Mouse (Mus musculus) heart, embryonic 10.5 days (tissue): ENCODE results near the gene Bst2. TPM values are rescaled to one million over a fixed set of nuclear protein-coding genes. Genes with fewer than 3 reads are reported as not detected.
"Not testable (repeated sequence)": the region's sequence is repeated elsewhere in the genome, so short reads cannot be mapped to it uniquely, and the experiment has no call there.

ENCODE experiments used
- DNase-seq: peaks from one replicate; pipeline ENCODE4 v3.0.0-alpha.2; 2017; ENCODE audit warnings: low spot score
- H3K27ac ChIP-seq: fragments of 300-500 bp; sonication (generic); 2 replicates; pipeline ENCODE4 v1.5.1; 2016; ENCODE audit warnings: mild to moderate bottlenecking
- H3K27me3 ChIP-seq: fragments of 300-500 bp; sonication (generic); 2 replicates; pipeline ENCODE4 v1.6.1; 2016; ENCODE audit warnings: mild to moderate bottlenecking; ENCODE audit not compliant: poor library complexity, insufficient read depth, severe bottlenecking
- H3K36me3 ChIP-seq: fragments of 300-500 bp; sonication (generic); 2 replicates; pipeline ENCODE4 v1.6.1; 2016; ENCODE audit warnings: mild to moderate bottlenecking, moderate library complexity
- H3K4me1 ChIP-seq: fragments of 300-500 bp; sonication (generic); 2 replicates; pipeline ENCODE4 v1.6.1; 2016; ENCODE audit warnings: mild to moderate bottlenecking
- H3K4me3 ChIP-seq: fragments of 300-500 bp; sonication (generic); 2 replicates; pipeline ENCODE4 v1.5.1; 2016; ENCODE audit warnings: mild to moderate bottlenecking, moderate library complexity
- H3K9me3 ChIP-seq: fragments of 300-500 bp; sonication (generic); 2 replicates; pipeline ENCODE4 v1.6.1; 2016; ENCODE audit warnings: mild to moderate bottlenecking, moderate library complexity
- WGBS: fragments of 180-500 bp; shearing (Covaris S2); methylation state at CpG from one replicate; pipeline ENCODE4 v1.1.7; 2016; 5-methylcytosine and 5-hydroxymethylcytosine counted together
- polyA plus RNA-seq: library from polyadenylated mRNA; unstranded; fragments of >200 nt; fragmentation: Nextera tagmentation; extraction: Ambion mirVana; gene quantifications from 2 replicates; pipeline ENCODE4 v1.2.1, GENCODE M21; 2016

Bst2 gene
- polyA plus RNA-seq, 1 experiment from 2014 or later, result 16.8 TPM

DNA sequence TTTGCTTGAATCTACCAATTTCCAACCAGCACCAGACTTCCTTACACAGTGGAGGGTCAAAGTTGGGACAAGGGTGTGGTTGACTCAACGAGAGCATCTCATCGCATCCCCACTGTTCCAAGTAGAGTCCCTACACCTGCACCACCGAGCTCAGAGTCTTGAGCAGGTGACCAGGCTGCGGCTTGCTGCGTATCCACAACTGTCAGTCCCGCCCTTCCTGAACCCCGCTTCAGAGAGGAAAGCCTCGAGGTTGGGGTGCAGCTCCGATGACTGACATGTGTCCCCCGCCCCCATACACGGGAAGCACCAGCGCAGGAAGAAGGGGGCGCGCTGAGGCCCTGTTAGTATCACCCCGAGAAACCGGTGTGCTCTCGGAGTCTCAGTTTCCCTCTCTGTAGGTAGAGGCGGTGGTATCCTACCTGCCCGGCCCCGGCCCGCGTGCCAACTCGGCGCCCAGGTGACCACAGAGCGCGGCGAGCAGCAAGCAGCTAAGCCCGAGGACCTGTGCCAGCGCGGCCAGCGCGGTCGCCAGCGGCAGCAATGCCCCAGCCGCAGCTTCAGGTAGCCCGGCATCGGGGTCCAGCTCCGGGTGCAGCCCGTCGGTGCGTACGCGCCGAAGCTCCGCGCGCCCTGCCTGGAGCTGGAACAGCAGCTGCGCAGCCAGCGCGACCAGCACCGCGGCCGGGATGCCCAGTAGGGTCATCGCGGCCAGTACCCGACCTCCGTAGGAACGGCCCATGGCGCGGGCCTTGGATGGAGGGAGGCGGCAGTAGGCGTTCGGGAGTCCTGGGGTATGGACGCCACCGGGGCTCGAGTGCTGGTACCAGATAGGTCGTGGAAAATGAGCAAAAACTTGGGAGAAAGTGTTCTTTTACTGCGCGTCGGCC, 21.1 kb upstream of the Bst2 start, which contains the start of gene Tmem221:
TSS of gene Tmem221 (minus strand) at position 801 of the 887 bp plus-strand sequence.
- DNase-seq, result no peak

DNA sequence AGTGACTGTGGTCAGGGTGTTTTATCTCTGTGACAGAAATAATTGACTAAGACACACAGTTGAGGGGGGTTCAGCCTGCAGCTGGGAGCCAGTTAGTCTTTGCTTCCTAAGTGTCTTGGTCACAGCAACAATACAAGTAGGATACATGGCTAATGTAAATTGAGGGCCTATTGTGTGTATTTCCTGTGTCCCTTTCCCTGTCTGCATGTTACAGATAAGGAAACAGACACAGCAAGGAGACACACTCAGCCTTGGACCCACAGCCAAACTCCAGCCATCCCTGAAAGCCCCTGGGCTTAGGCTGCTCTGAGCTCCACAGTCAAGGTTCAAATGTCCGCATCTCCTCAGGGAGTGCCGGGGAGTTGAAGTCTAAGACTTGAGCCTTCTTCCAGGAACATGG, 17.4 kb upstream of the Bst2 start:
- no peak for DNase-seq
- 81% methylated on average over 2 of the region's 2 CpGs for WGBS
- H3K27me3 ChIP-seq, result peaks cover 44% of the 10 kb centered on the region
- H3K27ac ChIP-seq, result no peak overlapping the region
- H3K36me3 ChIP-seq, result no peaks in the 10 kb centered on the region
- peaks cover 32% of the 10 kb centered on the region for H3K4me1 ChIP-seq
- H3K9me3 ChIP-seq, result no peaks in the 10 kb centered on the region
- no peak overlapping the region for H3K4me3 ChIP-seq

More for the DNA sequence above, 21.1 kb upstream of the Bst2 start, which contains the start of gene Tmem221:
- Histone ChIP-seq H3K9me3 (no peaks in the 10 kb centered on the region), H3K27ac (peak within 1 kb of the TSS; percentile 42; the same call in 1 of the 2 replicates), H3K36me3 (no peaks in the 10 kb centered on the region), H3K27me3 (peaks cover 81% of the 10 kb centered on the region), H3K4me3 (peak within 1 kb of the TSS; percentile 59), H3K4me1 (peaks cover 29% of the 10 kb centered on the region)
- 4% methylated on average over 70 of the region's 70 CpGs for WGBS

DNA sequence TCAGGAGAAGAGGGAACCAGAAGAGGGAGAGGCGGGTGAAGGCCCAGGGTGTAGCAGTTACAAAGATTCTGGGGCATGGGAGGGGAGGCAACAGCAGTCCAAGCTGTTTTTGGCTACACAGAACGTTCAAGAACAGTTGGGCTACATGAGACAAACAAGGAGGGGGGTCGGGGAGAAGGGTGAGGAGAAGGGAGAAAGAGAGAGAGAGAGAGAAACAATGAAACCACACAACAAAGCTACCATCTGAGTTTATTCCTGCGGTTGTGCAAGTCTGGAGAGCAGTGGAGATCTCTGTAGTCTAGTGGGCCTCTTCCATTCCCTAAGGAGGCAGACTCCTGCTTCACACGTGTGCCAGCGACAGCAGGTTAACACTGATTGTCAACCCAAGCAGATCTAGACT, 16.7 kb upstream of the Bst2 start:
- H3K27me3 ChIP-seq, result peaks cover 38% of the 10 kb centered on the region
- no peak for DNase-seq
- H3K9me3 ChIP-seq, result no peaks in the 10 kb centered on the region
- no peaks in the 10 kb centered on the region for H3K36me3 ChIP-seq
- no peak overlapping the region for H3K4me3 ChIP-seq
- H3K4me1 ChIP-seq, result peaks cover 29% of the 10 kb centered on the region
- 0 out of 2 replicates have a peak overlapping the region, but pooled peaks have one; percentile 30 for H3K27ac ChIP-seq
- WGBS, result 74% methylated on average over 6 of the region's 6 CpGs

DNA sequence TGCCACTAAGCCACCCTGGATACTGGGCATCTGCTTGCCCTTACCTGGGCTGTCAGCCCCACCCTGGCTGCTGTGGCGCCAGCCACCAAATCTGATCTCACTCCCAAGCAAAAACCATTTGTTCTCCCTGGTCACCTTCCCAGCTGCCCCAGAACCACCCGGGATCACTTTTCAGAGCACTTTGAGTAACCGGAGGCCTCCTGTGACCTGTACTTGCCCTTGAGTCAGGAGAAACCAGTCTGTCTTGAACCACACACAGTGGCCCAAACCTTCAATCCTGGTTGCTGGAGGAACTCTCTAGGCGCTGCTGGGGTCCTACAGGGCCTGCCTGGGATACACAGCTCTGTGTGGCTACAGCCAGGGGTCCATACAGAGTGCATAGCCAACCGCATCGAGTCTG, 15.5 kb upstream of the Bst2 start:
- DNase-seq, result no peak
- peaks cover 25% of the 10 kb centered on the region for H3K27me3 ChIP-seq
- no peak overlapping the region for H3K4me3 ChIP-seq
- H3K4me1 ChIP-seq, result peaks cover 20% of the 10 kb centered on the region
- no peak overlapping the region for H3K27ac ChIP-seq
- H3K9me3 ChIP-seq, result no peaks in the 10 kb centered on the region
- 56% methylated on average over 6 of the region's 6 CpGs for WGBS
- H3K36me3 ChIP-seq, result peaks cover 10% of the 10 kb centered on the region

DNA sequence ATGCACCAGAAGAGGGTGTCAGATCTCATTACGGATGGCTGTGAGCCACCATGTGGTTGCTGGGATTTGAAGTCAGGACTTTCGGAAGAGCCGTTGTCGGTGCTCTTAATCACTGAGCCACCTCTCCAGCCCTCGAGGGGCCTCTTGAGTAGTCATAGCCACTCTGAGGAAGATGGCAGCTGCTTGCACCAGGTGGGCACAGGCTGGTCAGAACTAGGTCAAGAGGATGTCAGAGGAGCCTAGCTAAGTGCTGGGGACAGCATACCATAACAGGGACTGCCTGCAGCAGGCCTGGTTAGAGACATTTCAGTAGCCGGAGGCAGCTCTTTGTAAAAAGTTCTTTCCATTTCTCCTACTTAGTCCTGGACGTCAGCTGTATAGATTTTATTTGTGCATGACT, 13.5 kb upstream of the Bst2 start:
- Histone ChIP-seq H3K9me3 (no peaks in the 10 kb centered on the region), H3K4me1 (peaks cover 20% of the 10 kb centered on the region), H3K36me3 (peaks cover 29% of the 10 kb centered on the region), H3K27me3 (peaks cover 5% of the 10 kb centered on the region), H3K4me3 (no peak overlapping the region), H3K27ac (no peak overlapping the region)
- WGBS, result 63% methylated on average over 7 of the region's 7 CpGs
- no peak for DNase-seq

DNA sequence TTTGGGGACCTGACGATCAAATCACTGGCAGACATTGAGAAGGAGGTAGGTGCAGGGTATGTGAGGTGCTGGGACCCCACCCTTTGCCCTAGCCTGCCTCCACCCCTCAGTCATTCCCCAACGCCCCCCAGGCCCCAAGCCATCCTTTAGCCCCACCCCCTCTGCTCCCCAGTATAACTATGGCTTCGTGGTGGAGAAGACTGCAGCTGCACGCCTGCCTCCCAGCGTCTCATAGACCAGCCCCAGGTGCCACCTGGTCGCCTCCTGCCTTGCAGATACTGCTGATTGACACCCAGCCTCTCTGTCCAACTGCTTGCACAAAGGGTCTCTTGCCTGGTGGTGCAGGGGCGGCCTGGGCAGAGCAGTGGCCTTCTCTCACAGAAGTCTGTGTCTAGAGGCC, 10.3 kb upstream of the Bst2 start:
- no peaks in the 10 kb centered on the region for H3K9me3 ChIP-seq
- 86% methylated on average over 7 of the region's 7 CpGs for WGBS
- H3K27me3 ChIP-seq, result no peaks in the 10 kb centered on the region
- no peak for DNase-seq
- H3K27ac ChIP-seq, result no peak overlapping the region
- H3K36me3 ChIP-seq, result peaks cover 37% of the 10 kb centered on the region
- no peak overlapping the region for H3K4me3 ChIP-seq
- H3K4me1 ChIP-seq, result peaks cover 15% of the 10 kb centered on the region

DNA sequence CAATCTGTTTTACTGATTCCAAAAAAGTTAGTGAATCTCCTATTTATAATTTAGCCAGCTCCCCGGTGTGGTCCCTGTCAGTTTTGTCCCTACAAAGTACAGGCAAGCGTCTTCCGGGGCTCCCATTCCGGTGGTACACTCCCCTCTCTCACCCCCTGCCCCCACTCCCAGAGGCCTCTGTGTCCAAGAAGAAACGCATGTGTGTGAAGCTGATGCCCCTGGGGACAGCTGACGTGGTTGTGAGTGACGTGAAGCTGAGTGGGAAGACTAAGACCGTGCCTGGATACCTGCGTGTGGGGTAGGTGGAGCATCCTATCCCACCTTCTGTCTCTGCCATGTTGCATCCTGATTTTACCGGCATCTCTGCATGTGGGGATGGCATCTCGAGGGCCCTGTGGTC, 7.8 kb upstream of the Bst2 start:
- Histone ChIP-seq H3K9me3 (no peaks in the 10 kb centered on the region), H3K4me3 (no peak overlapping the region), H3K27me3 (no peaks in the 10 kb centered on the region), H3K36me3 (peaks cover 37% of the 10 kb centered on the region), H3K4me1 (peaks cover 10% of the 10 kb centered on the region), H3K27ac (no peak overlapping the region)
- 87% methylated on average over 11 of the region's 11 CpGs for WGBS
- no peak for DNase-seq

DNA sequence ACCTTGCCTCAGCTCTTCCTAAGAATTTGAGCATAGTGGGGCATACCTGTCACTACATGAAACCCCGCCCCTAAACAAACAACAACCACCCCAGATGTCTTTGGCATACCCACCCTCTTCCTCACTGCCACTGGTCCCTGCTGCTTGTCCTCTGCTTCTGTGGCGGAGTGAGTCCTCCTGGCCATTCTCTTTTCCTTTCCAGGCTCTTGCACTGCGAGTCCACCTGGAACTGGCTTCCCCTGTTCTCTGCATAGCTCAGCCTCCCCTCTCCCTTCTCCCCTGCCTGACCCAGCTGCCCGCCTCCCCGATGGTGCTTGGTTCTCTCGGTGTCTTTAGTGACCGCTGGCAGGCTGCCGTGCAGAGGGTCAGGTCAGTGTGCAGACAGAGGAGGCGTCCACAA, 6.5 kb upstream of the Bst2 start:
- H3K27me3 ChIP-seq, result no peaks in the 10 kb centered on the region
- H3K4me1 ChIP-seq, result peaks cover 10% of the 10 kb centered on the region
- H3K27ac ChIP-seq, result no peak overlapping the region
- H3K9me3 ChIP-seq, result no peaks in the 10 kb centered on the region
- no peak for DNase-seq
- H3K36me3 ChIP-seq, result peaks cover 35% of the 10 kb centered on the region
- 85% methylated on average over 9 of the region's 9 CpGs for WGBS
- peak overlapping the region; percentile 92 for H3K4me3 ChIP-seq

DNA sequence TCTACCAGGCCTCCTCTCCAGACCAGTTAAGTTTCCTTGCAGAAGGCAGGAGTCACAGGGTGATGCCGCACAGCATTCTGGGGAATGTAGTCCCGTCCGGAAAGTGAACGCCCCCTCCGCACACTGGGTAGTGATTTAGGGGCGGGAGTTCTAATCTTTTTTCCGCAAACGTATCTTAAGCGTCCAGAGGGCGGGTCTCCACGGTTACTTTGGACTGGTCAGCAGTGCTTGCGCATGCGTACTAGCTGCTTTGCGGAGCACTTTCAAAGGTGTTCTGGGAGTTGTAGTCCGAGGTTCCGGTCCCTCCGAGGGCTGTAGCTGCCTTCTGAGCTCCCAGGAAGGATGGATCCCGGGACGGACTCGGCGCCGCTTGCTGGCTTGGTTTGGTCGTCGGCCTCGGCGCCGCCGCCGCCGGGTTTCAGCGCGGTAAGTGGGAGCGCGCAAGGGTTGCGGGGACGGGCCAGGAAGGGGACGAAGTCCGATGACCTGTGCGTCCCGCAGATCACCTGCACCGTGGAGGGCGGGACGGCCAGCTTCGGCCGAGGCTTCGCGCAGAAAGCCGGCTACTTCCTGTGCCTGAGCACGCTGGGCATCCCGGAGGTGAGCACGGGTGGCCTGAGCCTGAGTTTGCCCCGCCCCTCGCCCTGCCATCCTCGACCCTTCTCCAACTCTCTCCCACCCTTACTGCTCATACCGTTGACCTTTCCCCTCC, 5.5 kb upstream of the Bst2 start, which contains the start of gene Mvb12a:
TSS of gene Mvb12a (plus strand) at position 291 of the 712 bp plus-strand sequence.
- peaks cover 27% of the 10 kb centered on the region for H3K36me3 ChIP-seq
- no peaks in the 10 kb centered on the region for H3K9me3 ChIP-seq
- H3K4me3 ChIP-seq, result peak within 1 kb of the TSS; percentile 92
- under 1% methylated on average over 54 of the region's 55 CpGs for WGBS
- peak; percentile 100 for DNase-seq
- H3K4me1 ChIP-seq, result peaks cover 15% of the 10 kb centered on the region
- peak within 1 kb of the TSS; percentile 89 for H3K27ac ChIP-seq
- no peaks in the 10 kb centered on the region for H3K27me3 ChIP-seq

DNA sequence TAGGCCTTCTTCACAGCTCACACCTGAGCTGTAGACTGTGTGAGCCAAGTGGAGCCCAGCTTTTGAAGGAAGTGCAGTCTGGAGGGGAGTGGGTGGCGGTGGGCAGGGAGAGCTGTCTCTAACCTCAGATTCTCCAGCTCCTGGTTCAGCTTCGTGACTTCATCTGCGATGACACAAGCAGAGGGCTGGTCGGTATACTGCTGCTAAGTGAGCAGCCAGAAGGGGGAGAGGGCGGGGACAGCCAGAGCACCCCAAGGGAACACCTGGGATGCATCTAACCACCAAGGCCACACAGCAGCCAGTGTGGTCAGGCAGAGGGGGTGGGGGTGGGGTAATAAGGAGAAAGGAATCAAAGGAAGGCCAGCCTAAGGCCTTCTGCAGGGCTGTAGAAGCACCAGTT, 1.6 kb downstream of the Bst2 start:
- H3K36me3 ChIP-seq, result no peaks in the 10 kb centered on the region
- peaks cover 27% of the 10 kb centered on the region for H3K4me1 ChIP-seq
- 54% methylated on average over 5 of the region's 5 CpGs for WGBS
- H3K27me3 ChIP-seq, result peaks cover 17% of the 10 kb centered on the region
- no peak overlapping the region for H3K27ac ChIP-seq
- H3K9me3 ChIP-seq, result no peaks in the 10 kb centered on the region
- DNase-seq, result no peak
- H3K4me3 ChIP-seq, result no peak overlapping the region

DNA sequence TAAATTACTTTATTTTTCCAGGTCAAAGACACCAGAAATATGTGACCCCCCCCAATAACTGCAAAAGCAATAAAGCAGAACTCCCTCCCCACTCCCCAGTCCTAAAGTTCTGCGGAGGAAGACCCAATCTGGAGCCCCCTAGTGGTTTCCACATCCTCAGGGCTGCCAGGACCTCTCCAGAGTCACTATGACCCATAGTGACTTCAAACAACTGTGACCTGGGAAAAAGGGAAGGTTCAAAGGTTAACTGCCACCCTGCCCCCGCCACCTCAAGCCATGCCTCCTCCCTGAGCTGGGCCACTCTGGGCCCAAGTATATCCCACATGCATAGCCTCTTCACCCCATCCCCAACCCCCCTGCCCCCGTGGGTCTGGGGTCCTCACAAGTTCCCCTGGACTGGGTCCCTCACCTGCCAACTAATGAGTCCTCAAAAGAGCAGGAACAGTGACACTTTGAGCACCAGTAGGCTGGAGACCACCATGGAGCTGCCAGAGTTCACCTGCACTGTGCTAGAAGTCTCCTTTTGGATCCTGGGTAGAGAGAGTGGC, 2.9 kb downstream of the Bst2 start:
- WGBS, result 40% methylated on average over 3 of the region's 3 CpGs
- H3K4me3 ChIP-seq, result no peak overlapping the region
- H3K36me3 ChIP-seq, result no peaks in the 10 kb centered on the region
- no peak overlapping the region for H3K27ac ChIP-seq
- peaks cover 27% of the 10 kb centered on the region for H3K4me1 ChIP-seq
- no peak for DNase-seq
- no peaks in the 10 kb centered on the region for H3K9me3 ChIP-seq
- H3K27me3 ChIP-seq, result peaks cover 17% of the 10 kb centered on the region

DNA sequence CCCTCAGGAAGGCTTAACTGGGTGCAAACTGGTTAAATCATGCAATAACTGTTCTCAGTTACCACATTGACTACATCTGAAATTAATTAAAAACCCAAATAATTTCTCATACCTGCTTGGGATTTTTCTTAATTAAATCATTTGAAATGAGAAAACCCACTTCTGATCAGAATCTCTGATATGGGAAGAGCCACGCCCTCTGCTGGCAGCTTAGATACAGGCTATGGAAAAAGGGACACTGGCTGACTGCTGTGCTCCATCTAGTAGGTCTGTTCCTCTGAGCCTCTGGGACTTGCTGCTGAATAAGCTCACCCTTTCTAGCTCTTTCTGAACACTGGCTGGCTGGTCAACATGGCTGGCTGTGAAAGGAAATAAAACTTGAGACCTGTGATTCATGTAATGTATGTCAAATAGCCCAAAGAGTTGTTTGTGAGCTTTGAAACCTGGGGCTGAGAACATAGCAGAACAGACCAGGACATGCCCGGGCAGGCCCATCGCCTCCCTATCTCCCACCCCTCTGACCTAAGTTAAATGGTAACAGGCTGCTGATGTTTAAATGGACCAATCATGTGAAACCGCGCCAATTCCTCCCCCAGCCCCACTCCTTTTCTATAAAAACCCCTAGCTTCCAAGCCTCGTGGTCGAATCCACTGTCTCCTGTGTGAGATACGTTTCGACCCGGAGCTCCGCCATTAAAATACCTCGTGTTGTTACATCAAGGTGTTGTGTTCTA, 6.4 kb downstream of the Bst2 start:
- H3K27ac ChIP-seq, H3K9me3 ChIP-seq, DNase-seq, H3K4me3 ChIP-seq, H3K36me3 ChIP-seq: not testable (repeated sequence)
- WGBS, result 70% methylated on average over 6 of the region's 12 CpGs
- peaks cover 36% of the 10 kb centered on the region for H3K4me1 ChIP-seq
- H3K27me3 ChIP-seq, result peaks cover 23% of the 10 kb centered on the region
